Mouse (Mus musculus) myocyte (in vitro differentiated cells): ENCODE data around the gene Pkd1. TPM values are rescaled to one million over a fixed set of nuclear protein-coding genes. Genes with fewer than 3 reads are reported as not detected.

Source experiments
- H3K27me3 ChIP-seq: one replicate; pipeline ENCODE4 v1.6.1; 2011; ENCODE audit not compliant: control insufficient read depth, insufficient read depth, insufficient read length
- H3K36me3 ChIP-seq: one replicate; pipeline ENCODE4 v1.6.1; 2011; ENCODE audit not compliant: control insufficient read depth, insufficient read depth
- H3K4me2 ChIP-seq: one replicate; pipeline ENCODE4 v1.6.1; 2011; ENCODE audit warnings: low read depth, control low read depth
- H3K4me3 ChIP-seq: one replicate; pipeline ENCODE4 v1.5.1; 2011; ENCODE audit warnings: mild to moderate bottlenecking, control low read depth, moderate library complexity
- H3K79me2 ChIP-seq: one replicate; pipeline ENCODE4 v1.6.1; 2011; ENCODE audit not compliant: control insufficient read depth, insufficient read depth
- H3ac ChIP-seq: one replicate; pipeline ENCODE4 v1.6.1; 2011; ENCODE audit not compliant: control insufficient read depth, insufficient read length
- CEBPB ChIP-seq: IDR thresholded peaks from 2 replicates; pipeline ENCODE4 v1.6.1; 2011; ENCODE audit warnings: mild to moderate bottlenecking, moderate library complexity; ENCODE audit not compliant: poor library complexity, insufficient read depth, severe bottlenecking
- E2F4 ChIP-seq: IDR thresholded peaks from one replicate; pipeline ENCODE4 v1.6.1; 2011; ENCODE audit warnings: mild to moderate bottlenecking, control low read depth, moderate library complexity; ENCODE audit not compliant: insufficient read depth
- MAX ChIP-seq: IDR thresholded peaks from one replicate; pipeline ENCODE4 v1.6.1; 2011; ENCODE audit warnings: low read depth, mild to moderate bottlenecking, control low read depth
- MYOD1 ChIP-seq, 3 experiments: IDR thresholded peaks; one replicate each; pipeline ENCODE4 v1.6.1; 2011; ENCODE audit warnings: control low read depth in 2 of 3, low read depth in 2 of 3, mild to moderate bottlenecking in 2 of 3, moderate library complexity in 1 of 3; ENCODE audit not compliant: insufficient read length in 2 of 3, control insufficient read depth in 1 of 3
- MYOG ChIP-seq, 3 experiments: IDR thresholded peaks; one replicate each; pipeline ENCODE4 v1.6.1; 2011; ENCODE audit warnings: control low read depth in 2 of 3, low read depth in 2 of 3, mild to moderate bottlenecking in 2 of 3; ENCODE audit not compliant: insufficient read length in 2 of 3, control insufficient read depth in 1 of 3, insufficient read depth in 1 of 3
- POLR2A ChIP-seq: IDR thresholded peaks from one replicate; pipeline ENCODE4 v1.6.1; 2011; ENCODE audit warnings: low read depth, mild to moderate bottlenecking, control low read depth, moderate library complexity; ENCODE audit not compliant: insufficient read length
- POLR2AphosphoS2 ChIP-seq: IDR thresholded peaks from one replicate; pipeline ENCODE4 v1.6.1; 2011; ENCODE audit warnings: low read depth, control low read depth; ENCODE audit not compliant: insufficient read length
- REST ChIP-seq: IDR thresholded peaks from one replicate; pipeline ENCODE4 v1.6.1; 2011; ENCODE audit warnings: mild to moderate bottlenecking, control low read depth, moderate library complexity; ENCODE audit not compliant: insufficient read depth, insufficient read length
- SRF ChIP-seq: IDR thresholded peaks from one replicate; pipeline ENCODE4 v1.6.1; 2011; ENCODE audit warnings: low read depth; ENCODE audit not compliant: control insufficient read depth, insufficient read length
- TCF12 ChIP-seq: IDR thresholded peaks from one replicate; pipeline ENCODE4 v1.6.1; 2011; ENCODE audit warnings: mild to moderate bottlenecking, control low read depth; ENCODE audit not compliant: poor library complexity, insufficient read depth, severe bottlenecking
- TCF3 ChIP-seq: IDR thresholded peaks from one replicate; pipeline ENCODE4 v1.6.1; 2011; ENCODE audit warnings: low read depth, control low read depth; ENCODE audit not compliant: insufficient read length
- USF1 ChIP-seq: IDR thresholded peaks from one replicate; pipeline ENCODE4 v1.6.1; 2011; ENCODE audit warnings: low read depth, mild to moderate bottlenecking, control low read depth, moderate library complexity
- polyA plus RNA-seq: library from polyadenylated mRNA; unstranded; fragments of >200 nt; fragmentation: generic; extraction: Trizol; gene quantifications from one replicate; pipeline ENCODE4 v1.2.1, GENCODE M21; 2012; ENCODE audit warnings: missing spikeins

Pkd1 gene
- polyA plus RNA-seq, 1 experiment, result 47.2 TPM

DNA sequence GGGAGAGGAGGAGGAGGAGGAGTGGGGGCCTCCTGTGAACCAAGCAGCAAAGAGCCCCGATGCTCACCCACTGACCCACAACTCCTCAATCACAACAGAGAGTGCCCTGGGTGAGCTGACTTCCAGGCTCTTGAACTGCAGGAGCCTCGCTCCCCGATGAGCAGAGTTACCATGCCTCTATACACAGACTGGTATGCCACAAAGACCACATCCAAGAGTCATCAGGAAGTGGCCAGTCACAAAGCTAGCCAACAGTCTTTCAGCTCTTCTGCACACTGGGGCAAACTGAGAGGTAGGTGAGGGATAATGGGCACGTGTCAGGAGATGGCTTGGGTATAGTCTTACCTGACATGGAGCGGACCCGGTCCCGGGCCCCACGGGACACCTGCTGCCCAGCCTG lies 54.3 kb downstream of the Pkd1 start:
- Histone ChIP-seq H3K27me3 (no peaks in the 10 kb centered on the region), H3ac (no peak overlapping the region), H3K36me3 (peaks cover 7% of the 10 kb centered on the region), H3K4me2 (peak overlapping the region; percentile 24), H3K4me3 (no peak overlapping the region), H3K79me2 (no peaks in the 10 kb centered on the region)
- no peak for TF ChIP-seq REST
- peak in 1 of 3 experiments; percentile 23 for TF ChIP-seq MYOG (IDR thresholded peaks at IDR 0.05; ENCODE audit: control insufficient read depth in 1 of 3, insufficient read depth in 1 of 3, insufficient read length in 2 of 3, low read depth in 2 of 3)
- no peak for TF ChIP-seq SRF
- TF ChIP-seq MAX, result no peak
- peak in 1 of 3 experiments; percentile 32 for TF ChIP-seq MYOD1 (IDR thresholded peaks at IDR 0.05; ENCODE audit: control insufficient read depth in 1 of 3, insufficient read length in 2 of 3, low read depth in 2 of 3)

DNA sequence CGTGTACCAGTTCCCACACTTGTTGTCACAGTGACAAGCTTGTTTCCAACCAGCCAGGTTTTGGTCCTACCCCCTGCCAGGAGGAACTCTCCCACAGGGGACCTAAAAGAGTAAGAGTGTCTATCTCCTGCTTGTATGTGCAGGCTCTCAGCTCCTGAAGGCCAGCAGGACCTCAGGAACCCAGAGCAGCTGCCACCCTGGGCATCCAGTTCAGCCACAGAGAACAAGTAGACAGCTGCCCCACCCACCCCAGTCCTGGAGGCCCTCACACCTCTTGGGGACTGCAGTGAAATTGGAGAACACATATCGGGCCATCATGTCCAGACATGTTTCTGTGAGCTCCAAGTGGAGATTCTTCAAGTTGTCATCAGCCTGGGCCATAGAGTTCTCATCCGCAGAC lies 54.9 kb downstream of the Pkd1 start:
- Histone ChIP-seq H3K79me2 (no peaks in the 10 kb centered on the region), H3K27me3 (no peaks in the 10 kb centered on the region), H3K4me2 (peak overlapping the region; percentile 24), H3ac (no peak overlapping the region), H3K4me3 (no peak overlapping the region), H3K36me3 (peaks cover 7% of the 10 kb centered on the region)
- peak; percentile 11 to 70 (median 48) for TF ChIP-seq MYOD1 (IDR thresholded peaks at IDR 0.05; ENCODE audit: control insufficient read depth in 1 of 3, insufficient read length in 2 of 3, low read depth in 2 of 3)
- peak in 2 of 3 experiments; percentile 83 to 85 for TF ChIP-seq MYOG (IDR thresholded peaks at IDR 0.05; ENCODE audit: control insufficient read depth in 1 of 3, insufficient read depth in 1 of 3, insufficient read length in 2 of 3, low read depth in 2 of 3)
- no peak for TF ChIP-seq USF1

DNA sequence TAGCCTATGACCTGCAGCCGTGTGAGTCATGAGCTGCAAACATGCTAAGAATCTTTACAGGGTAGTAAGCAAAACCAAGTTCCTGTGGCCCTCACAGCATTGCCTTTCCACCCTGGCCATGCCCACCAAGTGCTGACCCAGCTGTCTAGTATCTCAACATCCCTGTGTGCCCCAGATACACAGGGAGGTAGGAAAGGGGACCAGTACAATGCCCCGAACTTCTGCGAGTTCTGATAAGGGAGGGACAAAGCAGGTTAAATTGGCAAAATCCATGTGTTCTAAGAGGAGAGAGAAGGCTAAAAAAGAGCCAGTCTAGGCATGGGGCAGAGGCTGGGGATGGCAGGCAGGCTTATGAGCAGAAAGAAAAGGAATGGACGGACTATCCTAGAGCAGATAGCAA lies 58.7 kb downstream of the Pkd1 start:
- Histone ChIP-seq H3K79me2 (no peaks in the 10 kb centered on the region), H3ac (no peak overlapping the region), H3K4me2 (no peak overlapping the region), H3K27me3 (no peaks in the 10 kb centered on the region), H3K4me3 (no peak overlapping the region), H3K36me3 (no peaks in the 10 kb centered on the region)
- TF ChIP-seq CEBPB (no peak), TCF3 (no peak), USF1 (no peak), MYOD1 (IDR thresholded peaks at IDR 0.05; ENCODE audit: control insufficient read depth in 1 of 3, insufficient read length in 2 of 3, low read depth in 2 of 3) (no peak), SRF (no peak)

DNA sequence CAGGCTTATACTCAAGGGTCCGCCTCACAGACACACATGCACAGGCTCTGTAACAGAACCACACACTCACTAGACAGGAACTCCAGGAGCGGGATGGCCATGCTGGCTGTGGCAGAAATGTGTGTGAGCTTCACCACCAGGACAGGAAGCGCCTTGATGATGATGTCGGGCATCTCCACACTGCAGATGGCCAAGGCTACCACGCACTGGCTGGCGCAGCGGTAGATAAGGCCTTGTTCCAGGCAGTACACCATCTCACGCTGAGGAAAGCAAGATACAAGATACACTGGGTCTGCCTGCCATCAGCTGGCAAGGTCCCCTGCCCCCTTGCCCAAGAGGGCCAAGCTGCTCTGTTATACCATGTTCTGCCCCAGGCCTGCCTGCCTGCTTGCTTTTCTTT lies 59.2 kb downstream of the Pkd1 start:
- TF ChIP-seq E2F4 (no peak), MAX (no peak), MYOG (IDR thresholded peaks at IDR 0.05; ENCODE audit: control insufficient read depth in 1 of 3, insufficient read depth in 1 of 3, insufficient read length in 2 of 3, low read depth in 2 of 3) (no peak)
- Histone ChIP-seq H3K36me3 (peaks cover 3% of the 10 kb centered on the region), H3K27me3 (no peaks in the 10 kb centered on the region), H3K4me2 (no peak overlapping the region), H3K4me3 (no peak overlapping the region), H3K79me2 (no peaks in the 10 kb centered on the region), H3ac (no peak overlapping the region)

DNA sequence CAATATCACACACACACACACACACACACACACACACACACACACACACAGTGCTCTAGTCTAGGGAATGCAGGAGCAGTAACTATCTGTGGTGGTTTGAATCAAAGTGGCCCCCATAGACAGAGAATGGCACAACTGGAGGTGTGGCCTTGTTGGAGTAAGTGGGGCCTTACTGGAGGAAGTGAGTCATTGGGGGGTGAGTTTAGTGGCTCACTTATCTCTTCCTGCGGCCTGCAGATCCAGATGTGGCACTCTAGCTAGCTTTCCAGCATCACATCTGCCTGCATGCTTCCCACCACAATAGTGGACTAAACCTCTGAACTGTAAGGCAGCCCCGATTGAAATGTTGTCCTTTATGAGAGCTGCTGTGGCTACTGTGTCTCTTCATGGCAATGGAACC lies 61.1 kb downstream of the Pkd1 start:
- Histone ChIP-seq H3K27me3 (no peaks in the 10 kb centered on the region), H3K36me3 (peaks cover 8% of the 10 kb centered on the region), H3K4me3 (no peak overlapping the region), H3K79me2 (no peaks in the 10 kb centered on the region), H3ac (no peak overlapping the region), H3K4me2 (no peak overlapping the region)
- TF ChIP-seq POLR2AphosphoS2, result no peak
- TF ChIP-seq SRF, result no peak
- TF ChIP-seq TCF3, result no peak
- TF ChIP-seq MYOG (IDR thresholded peaks at IDR 0.05; ENCODE audit: control insufficient read depth in 1 of 3, insufficient read depth in 1 of 3, insufficient read length in 2 of 3, low read depth in 2 of 3), result no peak
- no peak for TF ChIP-seq REST
- no peak for TF ChIP-seq MAX
- TF ChIP-seq TCF12, result no peak
- no peak for TF ChIP-seq POLR2A
- TF ChIP-seq MYOD1 (IDR thresholded peaks at IDR 0.05; ENCODE audit: control insufficient read depth in 1 of 3, insufficient read length in 2 of 3, low read depth in 2 of 3), result no peak
- TF ChIP-seq USF1, result no peak

DNA sequence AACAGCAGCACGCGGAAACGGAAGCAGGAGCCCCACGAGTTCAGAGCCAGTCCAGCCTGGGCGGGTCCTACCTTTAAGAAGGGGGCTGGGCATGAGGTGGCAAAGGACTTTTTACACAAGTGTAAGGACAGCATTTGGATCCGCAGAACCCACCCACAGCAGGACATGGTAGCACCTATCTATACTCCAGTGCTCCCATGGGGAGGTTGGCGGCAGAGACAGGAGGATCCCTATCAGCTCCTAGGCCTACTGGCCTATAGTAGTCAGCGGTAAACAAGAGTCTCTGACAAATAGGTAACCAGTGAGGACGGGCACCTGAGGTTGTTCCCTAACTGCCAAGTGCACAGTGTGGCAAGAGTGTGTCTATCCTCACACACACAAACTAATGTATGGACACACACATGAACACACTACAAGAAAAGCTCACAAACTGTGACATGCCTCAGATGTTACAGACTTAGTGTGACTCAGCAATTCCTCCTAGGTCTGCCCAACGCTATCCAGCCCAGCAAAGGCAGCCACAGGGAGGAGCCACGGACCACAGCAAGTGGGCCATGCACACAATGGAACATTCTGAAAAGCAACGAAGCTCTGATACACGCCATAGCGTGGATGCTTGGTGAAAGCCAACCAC lies 68.0 kb downstream of the Pkd1 start:
- Histone ChIP-seq H3K4me2 (no peak overlapping the region), H3K4me3 (no peak overlapping the region), H3K27me3 (no peaks in the 10 kb centered on the region), H3K79me2 (no peaks in the 10 kb centered on the region), H3K36me3 (peaks cover 24% of the 10 kb centered on the region), H3ac (no peak overlapping the region)
- TF ChIP-seq SRF (no peak), USF1 (no peak), REST (no peak), POLR2AphosphoS2 (no peak), POLR2A (no peak), TCF12 (no peak), E2F4 (no peak), MAX (no peak), MYOD1 (IDR thresholded peaks at IDR 0.05; ENCODE audit: control insufficient read depth in 1 of 3, insufficient read length in 2 of 3, low read depth in 2 of 3) (no peak), MYOG (IDR thresholded peaks at IDR 0.05; ENCODE audit: control insufficient read depth in 1 of 3, insufficient read depth in 1 of 3, insufficient read length in 2 of 3, low read depth in 2 of 3) (no peak), TCF3 (no peak), CEBPB (no peak)
